Mouse (Mus musculus) limb, embryonic 14.5 days (tissue): Measurements from ENCODE around the gene Apof. TPM values are rescaled to one million over a fixed set of nuclear protein-coding genes. Genes with fewer than 3 reads are reported as not detected.
A peak's percentile ranks its signal among the peaks of the same experiment; 100 is the strongest.

ENCODE experiments used
- ATAC-seq: fragments of 200-750 bp; cut with Nextera tagmentation; 2 replicates; pipeline ENCODE4 v1.8.0; 2017; ENCODE audit warnings: low read depth, moderate number of reproducible peaks, moderate TSS enrichment; ENCODE audit not compliant: low FRiP score
- DNase-seq: peaks from one replicate; pipeline ENCODE4 v3.0.0-alpha.2; 2015; ENCODE audit warnings: low spot score
- H3K27ac ChIP-seq: fragments of 300-500 bp; sonication (generic); replicated peaks from 2 replicates; pipeline ENCODE4 v1.5.1; 2014; ENCODE audit warnings: low read depth, mild to moderate bottlenecking, low read length, moderate library complexity, mixed read lengths
- H3K27me3 ChIP-seq: fragments of 300-500 bp; sonication (generic); 2 replicates; pipeline ENCODE4 v1.6.1; 2014; ENCODE audit warnings: low read length, mixed read lengths; ENCODE audit not compliant: control insufficient read depth, insufficient read depth
- H3K36me3 ChIP-seq: fragments of 300-500 bp; sonication (generic); 2 replicates; pipeline ENCODE4 v1.6.1; 2014; ENCODE audit warnings: mild to moderate bottlenecking, low read length, moderate library complexity, mixed read lengths; ENCODE audit not compliant: control insufficient read depth, insufficient read depth
- H3K4me1 ChIP-seq: fragments of 300-500 bp; sonication (generic); 2 replicates; pipeline ENCODE4 v1.6.1; 2014; ENCODE audit warnings: antibody characterized with exemption, low read length, mixed read lengths; ENCODE audit not compliant: control insufficient read depth, insufficient read depth
- H3K4me2 ChIP-seq: fragments of 300-500 bp; sonication (generic); replicated peaks from 2 replicates; pipeline ENCODE4 v1.6.1; 2014; ENCODE audit warnings: low read depth, mild to moderate bottlenecking, low read length, moderate library complexity; ENCODE audit not compliant: severe bottlenecking
- H3K4me3 ChIP-seq: fragments of 300-500 bp; sonication (generic); replicated peaks from 2 replicates; pipeline ENCODE4 v1.5.1; 2014; ENCODE audit warnings: low read length
- H3K9ac ChIP-seq: fragments of 300-500 bp; sonication (generic); 2 replicates; pipeline ENCODE4 v1.6.1; 2014; ENCODE audit warnings: mild to moderate bottlenecking, low read depth, low read length, moderate library complexity; ENCODE audit not compliant: severe bottlenecking
- H3K9me3 ChIP-seq: fragments of 300-500 bp; sonication (generic); 2 replicates; pipeline ENCODE4 v1.6.1; 2016; ENCODE audit warnings: low read length; ENCODE audit not compliant: control insufficient read depth
- POLR2A ChIP-seq: fragments of 200-500 bp; IDR thresholded peaks from 2 replicates; pipeline ENCODE4 v1.8.0; 2012; ENCODE audit warnings: inconsistent platforms, mild to moderate bottlenecking, moderate library complexity, borderline replicate concordance; ENCODE audit not compliant: insufficient read depth, insufficient read length; ENCODE audit errors: extremely low read depth
- WGBS: fragments of 180-500 bp; shearing (Covaris S2); extraction: QIAGEN DNeasy Blood & Tissue Kit; methylation state at CpG from one replicate; pipeline ENCODE4 v1.1.7; 2014; 5-methylcytosine and 5-hydroxymethylcytosine counted together
- polyA plus RNA-seq, 2 experiments: library from polyadenylated mRNA; depleted of rRNA in 1 of 2; stranded (reverse) in 1 of 2; unstranded in 1 of 2; fragments of >200 nt; fragmentation: Nextera tagmentation in 1 of 2; extraction: Ambion mirVana in 1 of 2; gene quantifications; 2 replicates each; pipeline versions ENCODE4 v1.2.1 to v1.2.3; 2012 to 2014

Gene Apof
- polyA plus RNA-seq, 2 experiments, result 0.20 TPM; not detected in 1

DNA sequence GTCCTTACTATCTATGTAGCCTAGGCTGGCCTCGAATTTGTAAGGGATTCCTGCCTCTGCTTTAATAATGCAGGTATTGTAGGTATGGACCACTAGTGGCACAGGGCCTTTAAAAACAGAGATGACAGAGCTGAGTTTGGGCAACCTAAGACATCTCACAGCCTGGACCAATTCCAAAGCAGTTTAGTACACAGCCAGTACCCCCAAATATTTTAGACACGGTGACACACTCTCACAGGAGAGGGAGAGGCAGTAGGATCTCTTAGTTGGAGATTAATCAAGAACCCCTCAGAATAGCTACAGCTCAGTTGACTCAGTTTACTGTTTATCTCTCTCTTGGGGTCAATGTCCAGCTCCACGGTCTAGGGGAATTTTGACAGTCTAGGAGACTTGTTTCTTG lies 33.9 kb downstream of the Apof start:
- DNase-seq (no peak), ATAC-seq (no peak)
- TF ChIP-seq POLR2A, result no peak
- WGBS, result 28% methylated on average over 3 of the region's 3 CpGs
- Histone ChIP-seq H3K27me3 (no peaks in the 10 kb centered on the region), H3K4me3 (peak overlapping the region; percentile 60), H3K9ac (peak overlapping the region; percentile 87), H3K9me3 (no peaks in the 10 kb centered on the region), H3K36me3 (peaks cover 5% of the 10 kb centered on the region), H3K4me1 (peaks cover 14% of the 10 kb centered on the region), H3K4me2 (peak overlapping the region; percentile 79), H3K27ac (peak overlapping the region; percentile 97)

DNA sequence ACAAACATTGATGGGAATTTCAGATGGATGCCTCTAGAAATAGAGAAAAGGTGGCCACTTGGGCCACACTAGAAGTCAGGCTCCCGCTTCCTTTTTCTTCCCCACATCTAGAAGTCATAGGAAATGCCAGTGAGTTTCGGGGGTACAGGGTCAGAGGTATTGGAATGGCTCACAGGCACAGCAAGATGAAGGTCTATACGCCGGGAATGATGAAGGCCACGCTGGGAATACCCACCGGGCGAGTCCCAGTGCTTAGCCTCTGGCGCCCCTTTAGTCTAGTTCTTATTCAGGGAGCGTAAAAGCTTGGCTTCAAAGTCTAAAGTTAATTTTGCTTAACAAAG lies 34.3 kb downstream of the Apof start:
- Histone ChIP-seq H3K9me3 (no peaks in the 10 kb centered on the region), H3K4me1 (peaks cover 12% of the 10 kb centered on the region), H3K4me2 (peak overlapping the region; percentile 79), H3K36me3 (peaks cover 5% of the 10 kb centered on the region), H3K27ac (peak overlapping the region; percentile 97), H3K4me3 (peak overlapping the region; percentile 60), H3K27me3 (no peaks in the 10 kb centered on the region), H3K9ac (peak overlapping the region; percentile 87)
- TF ChIP-seq POLR2A, result no peak
- no peak for DNase-seq
- WGBS, result under 1% methylated on average over 9 of the region's 9 CpGs
- no peak for ATAC-seq

DNA sequence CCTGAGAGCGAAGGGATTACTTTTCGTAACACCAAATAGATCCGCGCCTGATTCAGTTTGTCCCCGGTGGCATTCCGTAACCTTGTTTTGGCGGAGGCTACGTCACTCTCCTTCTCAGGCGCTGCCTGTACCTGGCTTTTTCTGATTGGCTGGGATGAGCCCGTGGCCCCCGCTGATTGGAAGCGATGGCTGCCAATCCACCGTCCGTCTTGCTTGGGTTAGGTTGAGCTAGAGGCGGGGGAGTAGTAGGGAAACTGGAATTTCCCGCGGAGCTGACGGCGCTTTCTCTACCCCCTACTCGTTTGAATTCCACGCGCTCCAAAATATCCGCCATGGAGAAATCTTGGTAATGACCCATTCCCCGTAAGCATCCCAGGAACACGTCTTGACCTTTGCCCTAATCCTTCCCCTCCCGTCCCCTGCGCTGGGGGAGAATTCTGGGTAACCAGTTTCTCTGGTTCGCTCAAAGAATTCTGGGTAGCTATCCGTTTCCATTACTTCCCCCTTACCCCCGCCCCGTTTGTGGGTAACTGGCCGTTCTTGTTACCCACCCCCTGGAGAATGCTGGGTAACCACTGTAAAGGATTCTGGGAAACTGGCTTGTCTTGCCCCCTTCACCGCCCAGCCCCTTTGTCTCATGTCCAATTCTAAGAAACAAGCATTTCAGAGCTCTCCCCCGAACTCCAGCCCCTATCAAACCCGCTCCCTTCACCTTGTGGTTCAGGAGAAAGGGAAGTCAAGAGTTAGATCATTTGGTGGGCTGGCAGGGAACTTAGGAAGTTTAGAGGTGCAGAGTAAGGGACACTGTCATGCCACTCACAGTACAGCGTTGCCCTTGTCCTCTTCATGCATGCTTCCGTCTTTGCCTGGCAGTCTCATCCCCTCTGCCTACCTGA lies 34.9 kb downstream of the Apof start, which contains the start of gene Pan2:
TSS of gene Pan2 (plus strand) at position 210 of the 896 bp plus-strand sequence.
- peak; percentile 57; the same call in 1 of the 2 replicates for TF ChIP-seq POLR2A
- H3K4me3 ChIP-seq, result peak within 1 kb of the TSS; percentile 60
- H3K9me3 ChIP-seq, result no peaks in the 10 kb centered on the region
- DNase-seq, result peak; percentile 99
- H3K27ac ChIP-seq, result peak within 1 kb of the TSS; percentile 97
- no peaks in the 10 kb centered on the region for H3K27me3 ChIP-seq
- peak within 1 kb of the TSS; percentile 91 for H3K4me2 ChIP-seq
- under 1% methylated on average over 37 of the region's 37 CpGs for WGBS
- peak; percentile 100 for ATAC-seq
- peaks cover 5% of the 10 kb centered on the region for H3K36me3 ChIP-seq
- H3K4me1 ChIP-seq, result peaks cover 12% of the 10 kb centered on the region
- H3K9ac ChIP-seq, result peak within 1 kb of the TSS; percentile 87

DNA sequence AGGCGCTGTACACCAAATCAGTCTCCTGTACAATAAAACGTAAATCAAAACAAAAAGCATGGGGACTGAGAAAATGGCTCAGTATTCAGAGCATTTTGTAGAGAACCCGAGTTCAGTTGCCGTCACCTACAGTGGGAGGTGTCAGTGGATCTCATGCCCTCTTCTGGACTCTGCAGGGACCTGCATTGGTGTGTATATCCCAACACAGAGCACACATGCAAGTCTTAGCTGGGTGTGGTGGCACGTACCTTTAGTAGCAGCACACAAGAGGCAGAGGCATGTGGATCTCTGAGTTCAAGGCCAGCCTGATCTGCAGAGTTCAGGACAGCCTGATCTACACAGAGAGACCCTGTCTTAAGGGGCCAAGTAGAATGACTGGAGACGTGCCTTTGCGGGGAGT lies 41.2 kb downstream of the Apof start:
- Histone ChIP-seq H3K27ac (no peak overlapping the region), H3K36me3 (peaks cover 53% of the 10 kb centered on the region)

DNA sequence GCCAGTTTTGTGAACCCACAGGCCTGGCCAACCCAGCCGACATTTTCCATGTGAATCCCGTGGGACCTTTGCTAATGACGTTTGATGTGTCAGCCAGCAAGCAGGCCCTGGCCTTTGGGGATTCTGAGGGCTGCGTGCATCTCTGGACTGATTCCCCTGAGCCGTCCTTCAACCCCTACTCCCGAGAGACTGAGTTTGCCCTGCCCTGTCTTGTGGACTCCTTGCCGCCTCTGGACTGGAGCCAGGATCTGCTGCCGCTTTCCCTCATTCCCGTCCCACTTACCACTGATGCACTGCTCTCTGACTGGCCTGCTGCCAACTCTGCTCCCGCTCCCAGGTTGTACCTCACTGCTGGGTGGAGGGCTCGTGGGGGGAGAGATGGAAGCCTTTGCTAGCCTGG lies 41.7 kb downstream of the Apof start:
- peak; percentile 17 for DNase-seq
- ATAC-seq, result no peak
- peaks cover 5% of the 10 kb centered on the region; the same call in 1 of the 2 replicates for H3K4me1 ChIP-seq
- 60% methylated on average over 11 of the region's 11 CpGs for whole genome bisulfite sequencing
- H3K9me3 ChIP-seq, result no peaks in the 10 kb centered on the region
- H3K36me3 ChIP-seq, result peaks cover 58% of the 10 kb centered on the region
- no peak for TF ChIP-seq POLR2A
- no peaks in the 10 kb centered on the region for H3K27me3 ChIP-seq
- H3K4me2 ChIP-seq, result no peak overlapping the region
- no peak overlapping the region for H3K4me3 ChIP-seq
- H3K27ac ChIP-seq, result no peak overlapping the region
- H3K9ac ChIP-seq, result no peak overlapping the region

More for the DNA sequence above, 41.2 kb downstream of the Apof start:
- no peak for DNase-seq
- no peaks in the 10 kb centered on the region for H3K9me3 ChIP-seq
- H3K9ac ChIP-seq, result no peak overlapping the region
- H3K4me1 ChIP-seq, result peaks cover 5% of the 10 kb centered on the region; the same call in 1 of the 2 replicates
- no peak overlapping the region for H3K4me2 ChIP-seq
- ATAC-seq, result no peak
- WGBS, result 91% methylated on average over 7 of the region's 7 CpGs
- TF ChIP-seq POLR2A, result no peak
- H3K27me3 ChIP-seq, result no peaks in the 10 kb centered on the region
- no peak overlapping the region for H3K4me3 ChIP-seq
